Mouse (Mus musculus) liver, adult 2 months (tissue): ENCODE data around the gene Atm.

Source experiments
- CTCF ChIP-seq: fragments of 200-500 bp; IDR thresholded peaks from 2 replicates; pipeline ENCODE4 v1.5.1; 2011; ENCODE audit warnings: low read depth, low read length, control low read depth
- POLR2A ChIP-seq: fragments of 200-500 bp; IDR thresholded peaks from 2 replicates; pipeline ENCODE4 v1.6.1; 2011; ENCODE audit warnings: low read length, control low read depth; ENCODE audit not compliant: insufficient read depth; ENCODE audit errors: extremely low read depth

DNA sequence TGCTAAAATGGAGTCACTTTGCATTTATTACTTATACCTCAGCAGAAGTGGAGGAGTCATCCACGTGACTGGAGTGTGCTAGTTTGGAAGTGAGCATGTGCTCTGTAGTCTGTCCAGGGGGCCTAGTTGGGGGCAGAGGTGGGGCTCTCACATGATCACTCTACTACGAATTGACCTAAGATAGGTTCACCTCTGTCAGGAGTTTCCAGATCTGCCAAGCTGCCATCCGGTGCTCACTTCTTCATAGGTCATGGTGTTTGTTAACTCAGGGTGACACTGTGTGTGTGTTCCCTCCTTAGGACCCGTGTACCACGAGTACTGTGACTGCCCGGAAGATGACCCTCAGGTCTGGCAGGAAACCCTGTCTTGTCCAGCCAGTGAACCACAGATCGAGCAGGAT is 146.4 kb downstream of the Atm start:
- TF ChIP-seq POLR2A (no peak), CTCF (no peak)
